Mouse (Mus musculus) small intestine, adult 2 months (tissue): ENCODE measurements around the gene Mrps36.
A peak's percentile ranks its signal among the peaks of the same experiment; 100 is the strongest.

ENCODE experiments used
- CTCF ChIP-seq: fragments of 200-500 bp; IDR thresholded peaks from 2 replicates; pipeline ENCODE4 v1.5.1; 2012; ENCODE audit warnings: low read depth, mild to moderate bottlenecking, control low read depth, inconsistent platforms, low read length, moderate library complexity, mixed read lengths; ENCODE audit not compliant: insufficient replicate concordance, insufficient read length; ENCODE audit errors: extremely low read depth
- POLR2A ChIP-seq: fragments of 200-500 bp; IDR thresholded peaks from 2 replicates; pipeline ENCODE4 v1.6.1; 2012; ENCODE audit warnings: low read depth, mild to moderate bottlenecking, control low read depth, inconsistent platforms, low read length, moderate library complexity

- TF ChIP-seq CTCF = no peak
- peak; percentile 54 for TF ChIP-seq POLR2A
Observed at GRCm38 (mm10) chr13:100744036-100744744, at the start of gene Mrps36.
